Mouse (Mus musculus) lung, embryonic 16.5 days (tissue): Measurements from ENCODE around the gene Prkcb. TPM values are rescaled to one million over a fixed set of nuclear protein-coding genes. Genes with fewer than 3 reads are reported as not detected.
A peak's percentile ranks its signal among the peaks of the same experiment; 100 is the strongest.

Experiments used
- ATAC-seq: fragments of 200-750 bp; cut with Nextera tagmentation; 2 replicates; pipeline ENCODE4 v1.8.0; 2017; ENCODE audit warnings: low read depth, mild to moderate bottlenecking, moderate library complexity
- H3K27ac ChIP-seq: fragments of 300-500 bp; sonication (generic); 2 replicates; pipeline ENCODE4 v1.5.1; 2014; ENCODE audit warnings: mild to moderate bottlenecking, control low read depth, low read length
- H3K27me3 ChIP-seq: fragments of 300-500 bp; sonication (generic); 2 replicates; pipeline ENCODE4 v1.6.1; 2014; ENCODE audit warnings: low read depth, low read length, mixed read lengths; ENCODE audit not compliant: control insufficient read depth, insufficient read depth
- H3K36me3 ChIP-seq: fragments of 300-500 bp; sonication (generic); 2 replicates; pipeline ENCODE4 v1.6.1; 2014; ENCODE audit warnings: low read length; ENCODE audit not compliant: control insufficient read depth, insufficient read depth
- H3K4me1 ChIP-seq: fragments of 300-500 bp; sonication (generic); replicated peaks from 2 replicates; pipeline ENCODE4 v1.6.1; 2014; ENCODE audit warnings: low read length, mixed read lengths; ENCODE audit not compliant: control insufficient read depth, insufficient read depth
- H3K4me2 ChIP-seq: fragments of 300-500 bp; sonication (generic); 2 replicates; pipeline ENCODE4 v1.6.1; 2014; ENCODE audit warnings: low read depth, low read length, control low read depth
- H3K4me3 ChIP-seq: fragments of 300-500 bp; sonication (generic); 2 replicates; pipeline ENCODE4 v1.5.1; 2014; ENCODE audit warnings: mild to moderate bottlenecking, low read length, control low read depth
- H3K9ac ChIP-seq: fragments of 300-500 bp; sonication (generic); 2 replicates; pipeline ENCODE4 v1.6.1; 2014; ENCODE audit warnings: low read length, control low read depth
- H3K9me3 ChIP-seq: fragments of 300-500 bp; sonication (generic); 2 replicates; pipeline ENCODE4 v1.6.1; 2016; ENCODE audit warnings: low read length; ENCODE audit not compliant: control insufficient read depth
- WGBS: fragments of 180-500 bp; shearing (Covaris S2); extraction: QIAGEN DNeasy Blood & Tissue Kit; methylation state at CpG from one replicate; pipeline ENCODE4 v1.1.7; 2014; 5-methylcytosine and 5-hydroxymethylcytosine counted together
- polyA plus RNA-seq: library from polyadenylated mRNA; unstranded; fragments of >200 nt; fragmentation: Nextera tagmentation; extraction: Ambion mirVana; gene quantifications from 2 replicates; pipeline ENCODE4 v1.2.1, GENCODE M21; 2015

Gene Prkcb
- polyA plus RNA-seq, 1 experiment from 2014 or later = 4.1 TPM

- WGBS = 83% methylated on average over 9 of the region's 9 CpGs
- no peaks in the 10 kb centered on the region for H3K9me3 ChIP-seq
Observed at GRCm38 (mm10) chr7:122249321-122249821, 39.2 kb upstream of the Prkcb start.

GRCm38 (mm10) chr7:122251197-122252011 is 37.1 kb upstream of the Prkcb start:
- no peaks in the 10 kb centered on the region for H3K9me3 ChIP-seq
- WGBS = 26% methylated on average over 21 of the region's 21 CpGs
- no peaks in the 10 kb centered on the region for H3K27me3 ChIP-seq
- no peak overlapping the region for H3K27ac ChIP-seq
- peak; percentile 49 for ATAC-seq
- H3K4me1 ChIP-seq = no peaks in the 10 kb centered on the region
- H3K4me2 ChIP-seq = no peak overlapping the region
- no peak overlapping the region for H3K4me3 ChIP-seq
- no peak overlapping the region for H3K9ac ChIP-seq
- no peaks in the 10 kb centered on the region for H3K36me3 ChIP-seq

More at GRCm38 (mm10) chr7:122249321-122249821, 39.2 kb upstream of the Prkcb start:
- Histone ChIP-seq H3K4me2 (no peak overlapping the region), H3K9ac (no peak overlapping the region), H3K27ac (no peak overlapping the region), H3K36me3 (no peaks in the 10 kb centered on the region), H3K4me1 (no peaks in the 10 kb centered on the region), H3K27me3 (no peaks in the 10 kb centered on the region), H3K4me3 (no peak overlapping the region)
- ATAC-seq = no peak

GRCm38 (mm10) chr7:122256722-122257121 is 31.8 kb upstream of the Prkcb start:
- WGBS = 74% methylated on average over 7 of the region's 7 CpGs
- H3K27ac ChIP-seq = no peak overlapping the region
- ATAC-seq = no peak

GRCm38 (mm10) chr7:122258521-122258920 is 30.0 kb upstream of the Prkcb start:
- H3K27me3 ChIP-seq = no peaks in the 10 kb centered on the region
- H3K4me3 ChIP-seq = no peak overlapping the region
- H3K27ac ChIP-seq = no peak overlapping the region
- no peaks in the 10 kb centered on the region for H3K4me1 ChIP-seq
- no peak overlapping the region for H3K9ac ChIP-seq
- no peaks in the 10 kb centered on the region for H3K9me3 ChIP-seq
- H3K4me2 ChIP-seq = no peak overlapping the region
- ATAC-seq = no peak
- WGBS = 74% methylated on average over 4 of the region's 4 CpGs
- no peaks in the 10 kb centered on the region for H3K36me3 ChIP-seq

More at GRCm38 (mm10) chr7:122256722-122257121, 31.8 kb upstream of the Prkcb start:
- no peaks in the 10 kb centered on the region for H3K4me1 ChIP-seq
- no peak overlapping the region for H3K4me3 ChIP-seq
- H3K9me3 ChIP-seq = no peaks in the 10 kb centered on the region
- H3K27me3 ChIP-seq = no peaks in the 10 kb centered on the region
- no peaks in the 10 kb centered on the region for H3K36me3 ChIP-seq
- H3K9ac ChIP-seq = no peak overlapping the region
- H3K4me2 ChIP-seq = no peak overlapping the region

GRCm38 (mm10) chr7:122260055-122260602 is 28.4 kb upstream of the Prkcb start:
- H3K36me3 ChIP-seq = no peaks in the 10 kb centered on the region
- no peaks in the 10 kb centered on the region for H3K27me3 ChIP-seq
- ATAC-seq = no peak
- WGBS = 81% methylated on average over 5 of the region's 5 CpGs
- H3K9me3 ChIP-seq = no peaks in the 10 kb centered on the region
- H3K4me3 ChIP-seq = no peak overlapping the region
- no peak overlapping the region for H3K9ac ChIP-seq
- H3K27ac ChIP-seq = no peak overlapping the region
- no peak overlapping the region for H3K4me2 ChIP-seq
- no peaks in the 10 kb centered on the region for H3K4me1 ChIP-seq

GRCm38 (mm10) chr7:122268983-122269486 is 19.5 kb upstream of the Prkcb start:
- Histone ChIP-seq H3K36me3 (no peaks in the 10 kb centered on the region), H3K4me3 (no peak overlapping the region), H3K4me2 (no peak overlapping the region), H3K4me1 (no peaks in the 10 kb centered on the region; the same call in 1 of the 2 replicates), H3K9ac (no peak overlapping the region), H3K27ac (no peak overlapping the region), H3K9me3 (no peaks in the 10 kb centered on the region), H3K27me3 (no peaks in the 10 kb centered on the region)
- ATAC-seq = peak; percentile 94
- WGBS = 28% methylated on average over 4 of the region's 4 CpGs

GRCm38 (mm10) chr7:122272334-122272733 is 16.2 kb upstream of the Prkcb start:
- Histone ChIP-seq H3K27me3 (no peaks in the 10 kb centered on the region), H3K9me3 (no peaks in the 10 kb centered on the region), H3K4me3 (no peak overlapping the region), H3K9ac (no peak overlapping the region), H3K4me1 (no peaks in the 10 kb centered on the region; the same call in 1 of the 2 replicates), H3K4me2 (no peak overlapping the region), H3K27ac (no peak overlapping the region), H3K36me3 (no peaks in the 10 kb centered on the region)
- WGBS = 76% methylated on average over 2 of the region's 2 CpGs
- ATAC-seq = no peak

- no peaks in the 10 kb centered on the region for H3K4me1 ChIP-seq
- no peaks in the 10 kb centered on the region for H3K27me3 ChIP-seq
- H3K36me3 ChIP-seq = no peaks in the 10 kb centered on the region
- no peak overlapping the region for H3K9ac ChIP-seq
- H3K4me3 ChIP-seq = no peak overlapping the region
- no peak overlapping the region for H3K4me2 ChIP-seq
- H3K9me3 ChIP-seq = no peaks in the 10 kb centered on the region
- no peak for ATAC-seq
- H3K27ac ChIP-seq = no peak overlapping the region
- WGBS = 78% methylated on average over 9 of the region's 9 CpGs
Observed at GRCm38 (mm10) chr7:122279580-122279979, 9.0 kb upstream of the Prkcb start.

GRCm38 (mm10) chr7:122280334-122280733 is 8.2 kb upstream of the Prkcb start:
- H3K4me2 ChIP-seq = no peak overlapping the region
- no peak for ATAC-seq
- no peak overlapping the region for H3K9ac ChIP-seq
- 63% methylated on average over 2 of the region's 2 CpGs for WGBS
- no peaks in the 10 kb centered on the region; the same call in 1 of the 2 replicates for H3K27me3 ChIP-seq
- H3K27ac ChIP-seq = no peak overlapping the region
- H3K4me3 ChIP-seq = no peak overlapping the region
- no peaks in the 10 kb centered on the region for H3K36me3 ChIP-seq
- no peaks in the 10 kb centered on the region for H3K9me3 ChIP-seq
- no peaks in the 10 kb centered on the region for H3K4me1 ChIP-seq
